Mouse (Mus musculus) Patski (cell line): ENCODE data around the gene Aloxe3. TPM values are rescaled to one million over a fixed set of nuclear protein-coding genes. Genes with fewer than 3 reads are reported as not detected.
A peak's percentile ranks its signal among the peaks of the same experiment; 100 is the strongest.

Experiments used
- ATAC-seq: fragments of 100-300 bp; one replicate; pipeline ENCODE4 v1.8.0; 2021
- CTCF ChIA-PET: fragments of 350-600 bp; sonication (Branson Sonifier 250); formaldehyde crosslinking; loops from one replicate; lab custom pipeline; 2022; ENCODE audit warnings: inconsistent platforms; lab: Charles Lee
- POLR2A ChIA-PET: fragments of 350-600 bp; sonication (Branson Sonifier 250); formaldehyde crosslinking; loops from one replicate; lab custom pipeline; 2022; ENCODE audit warnings: antibody characterized with exemption, inconsistent platforms; lab: Charles Lee
- DNase-seq: peaks from one replicate; pipeline ENCODE4 v3.0.0-alpha.2; 2011; ENCODE audit warnings: low read depth, low spot score
- H3K27me3 ChIP-seq: fragments of 371-371 bp; one replicate; pipeline ENCODE4 v1.5.1; 2021
- CTCF ChIP-seq: fragments of 100-300 bp; IDR thresholded peaks from one replicate; pipeline ENCODE4 v1.5.1; 2021
- in situ Hi-C: fragments of 300-500 bp; cut with MboI; formaldehyde crosslinking; loops from 3 replicates; pipeline ENCODE4 v1.11.1; 2018; ENCODE audit warnings: low pct_unique_long_range_greater_than_20kb, mixed read lengths
- polyA plus RNA-seq: library from polyadenylated mRNA; unstranded; gene quantifications from one replicate; pipeline ENCODE4 v1.2.3, GENCODE M21; 2021

Gene Aloxe3
- polyA plus RNA-seq, 1 experiment from 2014 or later: 0.36 TPM

- POLR2A ChIA-PET: no interaction called here
- ATAC-seq (no peak), DNase-seq (no peak)
- TF ChIP-seq CTCF: no peak
- in situ Hi-C loops: no loop called here
- CTCF ChIA-PET: no interaction called here
- H3K27me3 ChIP-seq: no peaks in the 10 kb centered on the region
Measured at GRCm38 (mm10) chr11:69178525-69178924, 52.8 kb downstream of the Aloxe3 start.

- in situ Hi-C loops: no loop called here
Measured at GRCm38 (mm10) chr11:69179512-69179911, 53.8 kb downstream of the Aloxe3 start.

GRCm38 (mm10) chr11:69180120-69180519, 54.4 kb downstream of the Aloxe3 start:
- ChIA-PET CTCF (no interaction called here), POLR2A (no interaction called here)
- ATAC-seq: no peak
- in situ Hi-C loops: no loop called here
- no peak for DNase-seq
- no peaks in the 10 kb centered on the region for H3K27me3 ChIP-seq
- no peak for TF ChIP-seq CTCF

More at GRCm38 (mm10) chr11:69179512-69179911, 53.8 kb downstream of the Aloxe3 start:
- POLR2A ChIA-PET: no interaction called here
- no peaks in the 10 kb centered on the region for H3K27me3 ChIP-seq
- TF ChIP-seq CTCF: no peak
- DNase-seq (no peak), ATAC-seq (no peak)
- CTCF ChIA-PET: no interaction called here

- no peaks in the 10 kb centered on the region for H3K27me3 ChIP-seq
- in situ Hi-C loops: no loop called here
- ChIA-PET POLR2A (no interaction called here), CTCF (interaction anchor here (1.0 kb wide), 1 partner anchor 35 kb away, joined by 3 read pairs; no protein-coding TSS in a partner anchor)
- DNase-seq (no peak), ATAC-seq (no peak)
- no peak for TF ChIP-seq CTCF
Measured at GRCm38 (mm10) chr11:69185031-69185430, 59.3 kb downstream of the Aloxe3 start.

DNA sequence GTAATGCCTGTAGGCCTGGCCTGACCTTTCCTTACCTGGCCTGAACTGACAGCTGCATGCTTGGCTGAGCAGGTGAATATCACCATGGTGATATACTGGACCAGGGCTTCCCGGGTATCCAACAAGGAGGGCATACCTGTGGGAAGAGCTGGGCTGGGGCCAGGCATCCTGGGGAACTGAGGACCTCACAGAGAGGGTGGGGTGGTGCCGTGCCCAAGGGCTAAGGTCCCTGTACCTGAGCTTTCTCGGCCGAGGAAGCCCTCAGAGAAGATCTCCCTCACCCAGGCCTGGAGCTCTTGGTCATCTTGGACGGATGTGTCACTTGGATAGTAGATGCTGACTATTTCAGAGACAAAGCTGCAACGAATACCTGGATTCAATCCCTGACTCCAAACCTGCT, 60.2 kb downstream of the Aloxe3 start:
- DNase-seq (no peak), ATAC-seq (no peak)
- in situ Hi-C loops: no loop called here
- no peak for TF ChIP-seq CTCF
- POLR2A ChIA-PET: no interaction called here
- H3K27me3 ChIP-seq: no peaks in the 10 kb centered on the region
- CTCF ChIA-PET: no interaction called here

GRCm38 (mm10) chr11:69192840-69193239, 67.1 kb downstream of the Aloxe3 start:
- no peak for DNase-seq
- TF ChIP-seq CTCF: peak; percentile 71
- POLR2A ChIA-PET: no interaction called here

DNA sequence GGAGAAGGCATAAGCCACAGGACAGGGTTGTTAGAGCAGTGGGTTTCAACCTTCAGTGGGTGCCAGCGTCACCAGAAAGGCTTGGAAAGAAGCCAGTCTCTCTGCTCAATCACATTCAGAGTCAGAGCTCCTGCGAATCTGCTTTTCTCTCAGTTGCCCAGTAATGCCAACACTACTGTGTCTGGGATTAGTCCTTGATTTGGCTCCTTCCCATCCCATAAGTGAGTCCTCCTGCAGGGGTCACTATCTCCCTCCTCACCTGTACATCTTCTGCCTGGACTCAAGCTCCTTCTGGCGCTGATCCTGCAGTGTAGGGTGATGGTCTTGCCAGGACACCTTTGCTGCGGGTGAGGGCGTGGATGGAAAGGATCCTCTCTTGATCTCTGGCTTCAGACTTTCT, 71.1 kb downstream of the Aloxe3 start:
- in situ Hi-C loops: loop anchor here (5.0 kb wide), 1 partner anchor 46 kb away; no protein-coding TSS in a partner anchor
- DNase-seq (no peak), ATAC-seq (no peak)
- H3K27me3 ChIP-seq: peaks cover 50% of the 10 kb centered on the region
- ChIA-PET POLR2A (no interaction called here), CTCF (interaction anchor here (0.8 to 1.2 kb wide), 2 partner anchors 39 to 51 kb away, joined by 3 read pairs; no protein-coding TSS in a partner anchor)
- peak; percentile 71 for TF ChIP-seq CTCF

More at GRCm38 (mm10) chr11:69192840-69193239, 67.1 kb downstream of the Aloxe3 start:
- ATAC-seq: no peak
- CTCF ChIA-PET: interaction anchor here (1.6 kb wide), 1 partner anchor 42 kb away, joined by 3 read pairs; no protein-coding TSS in a partner anchor
- in situ Hi-C loops: no loop called here
- peaks cover 42% of the 10 kb centered on the region for H3K27me3 ChIP-seq

- ATAC-seq: no peak
- peaks cover 47% of the 10 kb centered on the region for H3K27me3 ChIP-seq
- in situ Hi-C loops: loop anchor here (5.0 kb wide), 1 partner anchor 45 kb away; no protein-coding TSS in a partner anchor
- ChIA-PET CTCF (interaction anchor here (0.8 to 1.2 kb wide), 2 partner anchors 40 to 51 kb away, joined by 3 read pairs; no protein-coding TSS in a partner anchor), POLR2A (no interaction called here)
- no peak for DNase-seq
- TF ChIP-seq CTCF: no peak
Measured at GRCm38 (mm10) chr11:69197194-69197593, 71.5 kb downstream of the Aloxe3 start.

DNA sequence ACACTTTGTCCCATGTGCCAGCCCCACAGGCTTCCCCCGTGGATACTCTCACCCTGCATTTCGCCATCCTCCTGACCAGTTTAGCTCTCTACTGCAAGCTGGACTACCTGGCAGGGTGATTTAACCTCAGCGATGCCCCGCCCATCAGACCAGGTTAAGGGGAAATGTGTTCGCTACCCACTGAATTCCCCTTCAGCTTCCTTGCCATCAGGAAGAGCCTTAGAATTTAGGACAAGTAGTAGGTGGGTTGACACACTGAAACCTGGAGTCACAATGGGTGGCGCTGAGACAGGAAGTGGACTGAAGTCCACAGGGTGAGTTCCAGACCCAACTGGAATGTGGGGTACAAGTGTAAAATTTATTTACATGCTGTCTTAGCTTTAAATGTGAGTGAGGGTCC, 72.0 kb downstream of the Aloxe3 start, which contains the start of gene Alox8:
Gene Alox8, minus strand, starts transcription at position 101 of the 400 bp plus-strand sequence.
- in situ Hi-C loops: loop anchor here (5.0 kb wide), 1 partner anchor 45 kb away; no protein-coding TSS in a partner anchor
- peaks cover 45% of the 10 kb centered on the region for H3K27me3 ChIP-seq
- no peak for DNase-seq
- ATAC-seq: no peak
- ChIA-PET POLR2A (no interaction called here), CTCF (interaction anchor here (1.2 kb wide), 1 partner anchor 40 kb away, joined by 3 read pairs; no protein-coding TSS in a partner anchor)
- no peak for TF ChIP-seq CTCF

Other genes starting within 250 kb of the Aloxe3 start
- gene Rnf222, start 237.3 kb upstream of the Aloxe3 start, polyA plus RNA-seq: not detected
- 909 TPM for gene Rpl26, start 224.3 kb upstream of the Aloxe3 start, polyA plus RNA-seq
- not detected for gene Odf4, start 198.8 kb upstream of the Aloxe3 start, polyA plus RNA-seq
- gene Arhgef15, start 168.4 kb upstream of the Aloxe3 start, polyA plus RNA-seq: 0.21 TPM
- 7.2 TPM for gene Slc25a35, start 157.8 kb upstream of the Aloxe3 start, polyA plus RNA-seq
- gene Rangrf, start 150.7 kb upstream of the Aloxe3 start, polyA plus RNA-seq: 28.0 TPM
- gene Pfas, start 117.4 kb upstream of the Aloxe3 start, polyA plus RNA-seq: 12.9 TPM
- gene Ctc1, start 110.0 kb upstream of the Aloxe3 start, polyA plus RNA-seq: 44.1 TPM
- 34.1 TPM for gene Aurkb, start 80.2 kb upstream of the Aloxe3 start, polyA plus RNA-seq
- 15.9 TPM for gene Borcs6, start 66.2 kb upstream of the Aloxe3 start, polyA plus RNA-seq
- gene Tmem107, start 55.1 kb upstream of the Aloxe3 start, polyA plus RNA-seq: 56.9 TPM
- 62.4 TPM for gene Vamp2, start 37.4 kb upstream of the Aloxe3 start, polyA plus RNA-seq
- 10.8 TPM for gene Per1, start 30.7 kb upstream of the Aloxe3 start, polyA plus RNA-seq
- 0.53 TPM for gene Hes7, start 5.5 kb upstream of the Aloxe3 start, polyA plus RNA-seq
- 0.96 TPM for gene 9130213A22Rik, start 3.3 kb upstream of the Aloxe3 start, polyA plus RNA-seq
- not detected for gene Alox12b, start 31.1 kb downstream of the Aloxe3 start, polyA plus RNA-seq
- not detected for gene Alox8, start 71.9 kb downstream of the Aloxe3 start, polyA plus RNA-seq
- not detected for gene Gucy2e, start 111.1 kb downstream of the Aloxe3 start, polyA plus RNA-seq
- gene Cntrob, start 197.9 kb downstream of the Aloxe3 start, polyA plus RNA-seq: 21.1 TPM
- gene Trappc1, start 198.1 kb downstream of the Aloxe3 start, polyA plus RNA-seq: 84.6 TPM
- gene Kcnab3, start 200.4 kb downstream of the Aloxe3 start, polyA plus RNA-seq: 1.6 TPM
- 7.4 TPM for gene Rnf227, start 214.6 kb downstream of the Aloxe3 start, polyA plus RNA-seq
- 295 TPM for gene Chd3, start 243.5 kb downstream of the Aloxe3 start, polyA plus RNA-seq